Mouse (Mus musculus) forebrain, embryonic 13.5 days (tissue): ENCODE data around the gene Hsd17b13. TPM values are rescaled to one million over a fixed set of nuclear protein-coding genes. Genes with fewer than 3 reads are reported as not detected.

ENCODE experiments used
- polyA plus RNA-seq: library from polyadenylated mRNA; unstranded; fragments of >200 nt; fragmentation: Nextera tagmentation; extraction: Ambion mirVana; gene quantifications from 2 replicates; pipeline ENCODE4 v1.2.1, GENCODE M21; 2015

The Hsd17b13 gene
- polyA plus RNA-seq, 1 experiment from 2014 or later = not detected

Other genes with a start within 250 kb of the Hsd17b13 start
- 25.3 and 26.4 TPM in 2 replicates for gene Klhl8, start 66.2 kb downstream of the Hsd17b13 start, polyA plus RNA-seq
- gene Hsd17b11, start 44.5 kb upstream of the Hsd17b13 start, polyA plus RNA-seq = 0.77 and 1.1 TPM in 2 replicates
- gene Nudt9, start 68.9 kb upstream of the Hsd17b13 start, polyA plus RNA-seq = 50.9 and 53.3 TPM in 2 replicates
- gene Gm17660, start 100.2 kb upstream of the Hsd17b13 start, polyA plus RNA-seq = not detected in 2 replicates
- gene Sparcl1, start 136.3 kb upstream of the Hsd17b13 start, polyA plus RNA-seq = 34.7 and 41.3 TPM in 2 replicates
- not detected in 2 replicates for gene Dspp, start 193.3 kb upstream of the Hsd17b13 start, polyA plus RNA-seq
- 0.66 and 1.1 TPM in 2 replicates for gene Dmp1, start 225.2 kb upstream of the Hsd17b13 start, polyA plus RNA-seq